Mouse (Mus musculus): ENCODE measurements around the gene Defb6. TPM values are rescaled to one million over a fixed set of nuclear protein-coding genes. Genes with fewer than 3 reads are reported as not detected.

Defb6 gene
- polyA plus RNA-seq (2015; fragmentation: Nextera tagmentation; extraction: Ambion mirVana): not detected in 2 replicates

GRCm38 (mm10) chr8:19225161-19225560 is at the start of gene Defb6:
Defb6 (plus strand) TSS chr8:19225478.
- no peaks in the 10 kb centered on the region for H3K4me1 ChIP-seq (ENCODE audit: insufficient read depth, low read depth, low read length)
- no peaks in the 10 kb centered on the region for H3K36me3 ChIP-seq (ENCODE audit: insufficient read depth, low read length)
- H3K9me3 ChIP-seq (ENCODE audit: low read length): no peaks in the 10 kb centered on the region
- 43% methylated on average over 1 of the region's 1 CpGs for WGBS
- H3K4me3 ChIP-seq (ENCODE audit: low read depth, low read length): no peak within 1 kb of the TSS
- no peaks in the 10 kb centered on the region for H3K27me3 ChIP-seq (replicated peaks; ENCODE audit: insufficient read depth, low read length)
- TF ChIP-seq CTCF (IDR thresholded peaks at IDR 0.05): no peak
- no peak for TF ChIP-seq EP300 (IDR thresholded peaks at IDR 0.05)
- no peak within 1 kb of the TSS for H3K27ac ChIP-seq (ENCODE audit: low read length)
- ATAC-seq: no peak
- DNase-seq (ENCODE audit: low spot score): no peak
- no peak within 1 kb of the TSS for H3K9ac ChIP-seq (replicated peaks; ENCODE audit: low read depth)
- H3K4me2 ChIP-seq (replicated peaks; ENCODE audit: low read depth, low read length): no peak within 1 kb of the TSS

- DNase-seq (ENCODE audit: low spot score) (no peak), ATAC-seq (no peak)
- Histone ChIP-seq H3K4me2 (replicated peaks; ENCODE audit: low read depth, low read length) (no peak overlapping the region), H3K4me3 (ENCODE audit: low read depth, low read length) (no peak overlapping the region), H3K9me3 (ENCODE audit: low read length) (no peaks in the 10 kb centered on the region), H3K4me1 (ENCODE audit: insufficient read depth, low read depth, low read length) (no peaks in the 10 kb centered on the region), H3K9ac (replicated peaks; ENCODE audit: low read depth) (no peak overlapping the region), H3K27me3 (replicated peaks; ENCODE audit: insufficient read depth, low read length) (no peaks in the 10 kb centered on the region), H3K36me3 (ENCODE audit: insufficient read depth, low read length) (no peaks in the 10 kb centered on the region), H3K27ac (ENCODE audit: low read length) (no peak overlapping the region)
- 65% methylated on average over 1 of the region's 1 CpGs for WGBS
- no peak for TF ChIP-seq CTCF (IDR thresholded peaks at IDR 0.05)
- TF ChIP-seq EP300 (IDR thresholded peaks at IDR 0.05): no peak
These were observed 12.8 kb downstream of the Defb6 start for GRCm38 (mm10) chr8:19238101-19238500.

- Histone ChIP-seq H3K4me3 (ENCODE audit: low read depth, low read length) (no peak within 1 kb of the TSS), H3K36me3 (ENCODE audit: insufficient read depth, low read length) (no peaks in the 10 kb centered on the region), H3K27ac (ENCODE audit: low read length) (no peak within 1 kb of the TSS), H3K9ac (replicated peaks; ENCODE audit: low read depth) (no peak within 1 kb of the TSS), H3K9me3 (ENCODE audit: low read length) (no peaks in the 10 kb centered on the region), H3K27me3 (replicated peaks; ENCODE audit: insufficient read depth, low read length) (no peaks in the 10 kb centered on the region), H3K4me1 (ENCODE audit: insufficient read depth, low read depth, low read length) (no peaks in the 10 kb centered on the region), H3K4me2 (replicated peaks; ENCODE audit: low read depth, low read length) (no peak within 1 kb of the TSS)
- DNase-seq (ENCODE audit: low spot score) (no peak), ATAC-seq (no peak)
- 58% methylated on average over 2 of the region's 2 CpGs for WGBS
- TF ChIP-seq CTCF (IDR thresholded peaks at IDR 0.05) (no peak), EP300 (IDR thresholded peaks at IDR 0.05) (no peak)
These were observed 14.3 kb downstream of the Defb6 start, which contains the start of gene Defb46 for GRCm38 (mm10) chr8:19239616-19240015. Defb46 (plus strand) TSS chr8:19239916.

DNA sequence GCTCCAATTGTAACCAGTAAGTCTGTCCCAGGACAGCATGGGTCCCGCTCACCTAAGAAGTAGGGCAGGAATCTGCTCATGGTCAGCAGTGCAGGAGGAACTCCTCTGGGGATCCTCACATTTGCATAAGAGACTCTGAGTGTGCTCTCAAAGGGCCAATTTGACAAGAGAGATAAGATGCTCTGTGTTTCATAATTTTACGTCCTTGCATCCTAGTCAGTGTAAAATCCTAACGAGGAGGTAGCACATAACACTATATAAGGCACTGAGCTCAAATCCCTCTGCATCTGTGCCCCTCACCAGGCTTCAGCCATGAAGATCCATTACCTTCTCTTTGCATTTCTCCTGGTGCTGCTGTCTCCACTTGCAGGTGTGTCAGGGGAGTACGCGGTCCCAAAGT is 22.0 kb downstream of the Defb6 start, which contains the start of gene Defb5:
Gene Defb5, plus strand, starts transcription at position 301 of the 400 bp plus-strand sequence.
- Histone ChIP-seq H3K36me3 (ENCODE audit: insufficient read depth, low read length) (no peaks in the 10 kb centered on the region), H3K4me1 (ENCODE audit: insufficient read depth, low read depth, low read length) (no peaks in the 10 kb centered on the region), H3K9me3 (ENCODE audit: low read length) (no peaks in the 10 kb centered on the region), H3K27me3 (replicated peaks; ENCODE audit: insufficient read depth, low read length) (no peaks in the 10 kb centered on the region), H3K27ac (ENCODE audit: low read length) (no peak within 1 kb of the TSS), H3K4me2 (replicated peaks; ENCODE audit: low read depth, low read length) (no peak within 1 kb of the TSS), H3K4me3 (ENCODE audit: low read depth, low read length) (no peak within 1 kb of the TSS), H3K9ac (replicated peaks; ENCODE audit: low read depth) (no peak within 1 kb of the TSS)
- ATAC-seq (no peak), DNase-seq (ENCODE audit: low spot score) (no peak)
- 87% methylated on average over 5 of the region's 5 CpGs for whole genome bisulfite sequencing
- TF ChIP-seq CTCF (IDR thresholded peaks at IDR 0.05): no peak
- TF ChIP-seq EP300 (IDR thresholded peaks at IDR 0.05): no peak

DNA sequence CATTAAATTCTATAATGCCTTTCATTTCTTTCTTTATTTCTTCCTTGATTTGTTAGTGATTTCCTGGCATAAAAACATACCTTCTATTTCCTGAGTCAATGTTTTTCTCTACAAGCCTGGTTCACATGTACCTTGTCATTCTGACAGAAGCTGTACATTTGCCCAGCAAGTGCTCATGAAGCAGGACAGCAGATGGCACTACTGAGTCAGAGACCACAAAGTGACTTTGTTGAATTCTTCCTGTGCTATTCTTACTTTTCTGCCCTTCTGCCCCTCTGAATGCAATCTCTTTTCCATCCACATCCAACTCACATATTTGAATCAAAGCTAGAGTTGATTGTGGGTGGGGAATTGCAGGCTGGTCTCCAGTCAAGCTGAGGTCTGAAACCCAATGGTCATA is 32.9 kb downstream of the Defb6 start:
- no peak for ATAC-seq
- no peak for DNase-seq (ENCODE audit: low spot score)
- Histone ChIP-seq H3K9ac (replicated peaks; ENCODE audit: low read depth) (no peak overlapping the region), H3K4me2 (replicated peaks; ENCODE audit: low read depth, low read length) (no peak overlapping the region), H3K4me3 (ENCODE audit: low read depth, low read length) (no peak overlapping the region), H3K36me3 (ENCODE audit: insufficient read depth, low read length) (no peaks in the 10 kb centered on the region), H3K27ac (ENCODE audit: low read length) (no peak overlapping the region), H3K4me1 (ENCODE audit: insufficient read depth, low read depth, low read length) (no peaks in the 10 kb centered on the region), H3K9me3 (ENCODE audit: low read length) (no peaks in the 10 kb centered on the region), H3K27me3 (replicated peaks; ENCODE audit: insufficient read depth, low read length) (no peaks in the 10 kb centered on the region)
- TF ChIP-seq CTCF (IDR thresholded peaks at IDR 0.05): no peak
- TF ChIP-seq EP300 (IDR thresholded peaks at IDR 0.05): no peak

DNA sequence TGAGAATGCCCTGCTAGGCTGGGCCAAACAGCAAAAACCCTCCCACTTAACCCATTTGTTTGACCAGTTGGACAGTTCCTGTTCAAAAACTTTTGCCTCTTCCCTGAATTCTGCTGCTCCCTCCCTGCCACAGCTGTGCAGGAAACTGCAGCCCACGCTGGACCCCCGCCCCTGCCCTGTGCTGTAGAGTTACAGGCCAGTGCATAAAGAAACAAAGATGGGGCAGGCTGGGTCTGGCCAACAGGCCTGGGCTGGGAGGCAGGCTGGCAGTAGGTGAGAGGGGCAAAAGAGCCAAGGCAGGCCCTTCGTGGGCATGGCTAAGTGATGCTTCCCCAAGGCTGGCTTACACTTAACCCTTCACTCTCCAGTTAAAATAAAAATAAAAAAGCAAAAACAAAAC is 34.4 kb downstream of the Defb6 start:
- Histone ChIP-seq H3K4me1 (ENCODE audit: insufficient read depth, low read depth, low read length) (no peaks in the 10 kb centered on the region), H3K4me3 (ENCODE audit: low read depth, low read length) (no peak overlapping the region), H3K36me3 (ENCODE audit: insufficient read depth, low read length) (no peaks in the 10 kb centered on the region), H3K4me2 (replicated peaks; ENCODE audit: low read depth, low read length) (no peak overlapping the region), H3K27me3 (replicated peaks; ENCODE audit: insufficient read depth, low read length) (no peaks in the 10 kb centered on the region), H3K9ac (replicated peaks; ENCODE audit: low read depth) (no peak overlapping the region), H3K27ac (ENCODE audit: low read length) (no peak overlapping the region), H3K9me3 (ENCODE audit: low read length) (no peaks in the 10 kb centered on the region)
- DNase-seq (ENCODE audit: low spot score): no peak
- ATAC-seq: no peak
- 28% methylated on average over 3 of the region's 3 CpGs for WGBS
- no peak for TF ChIP-seq CTCF (IDR thresholded peaks at IDR 0.05)

Other genes with a start within 250 kb of the Defb6 start
- not detected in 2 replicates for gene Defb40, start 247.2 kb upstream of the Defb6 start, polyA plus RNA-seq (2015; fragmentation: Nextera tagmentation; extraction: Ambion mirVana)
- not detected in 2 replicates for gene Defb37, start 234.4 kb upstream of the Defb6 start, polyA plus RNA-seq (2015; fragmentation: Nextera tagmentation; extraction: Ambion mirVana)
- gene Defb38, start 198.9 kb upstream of the Defb6 start, polyA plus RNA-seq (2015; fragmentation: Nextera tagmentation; extraction: Ambion mirVana): not detected in 2 replicates
- not detected in 2 replicates for gene Defb39, start 160.7 kb upstream of the Defb6 start, polyA plus RNA-seq (2015; fragmentation: Nextera tagmentation; extraction: Ambion mirVana)
- not detected in 2 replicates for gene Defb12, start 110.6 kb upstream of the Defb6 start, polyA plus RNA-seq (2015; fragmentation: Nextera tagmentation; extraction: Ambion mirVana)
- gene Defb34, start 101.7 kb upstream of the Defb6 start, polyA plus RNA-seq (2015; fragmentation: Nextera tagmentation; extraction: Ambion mirVana): not detected in 2 replicates
- gene Gm45826, start 84.7 kb upstream of the Defb6 start, polyA plus RNA-seq (2015; fragmentation: Nextera tagmentation; extraction: Ambion mirVana): not detected in 2 replicates
- not detected in 2 replicates for gene Defb14, start 31.1 kb upstream of the Defb6 start, polyA plus RNA-seq (2015; fragmentation: Nextera tagmentation; extraction: Ambion mirVana)
- gene Defb4, start 26.8 kb upstream of the Defb6 start, polyA plus RNA-seq (2015; fragmentation: Nextera tagmentation; extraction: Ambion mirVana): not detected in 2 replicates
- not detected in 2 replicates for gene Defb46, start 14.4 kb downstream of the Defb6 start, polyA plus RNA-seq (2015; fragmentation: Nextera tagmentation; extraction: Ambion mirVana)
- not detected in 2 replicates for gene Defb5, start 22.1 kb downstream of the Defb6 start, polyA plus RNA-seq (2015; fragmentation: Nextera tagmentation; extraction: Ambion mirVana)
- gene Defb3, start 67.9 kb downstream of the Defb6 start, polyA plus RNA-seq (2015; fragmentation: Nextera tagmentation; extraction: Ambion mirVana): not detected in 2 replicates
- gene Defb8, start 222.1 kb downstream of the Defb6 start, polyA plus RNA-seq (2015; fragmentation: Nextera tagmentation; extraction: Ambion mirVana): not detected in 2 replicates